Mouse (Mus musculus) liver, embryonic 14.5 days (tissue): ENCODE measurements around the gene Phc2.

Experiments
- CTCF ChIP-seq: IDR thresholded peaks from 2 replicates; pipeline ENCODE4 v1.5.1; 2016; ENCODE audit warnings: antibody characterized with exemption, low read depth, control low read depth
- EP300 ChIP-seq: IDR thresholded peaks from 2 replicates; pipeline ENCODE4 v1.6.1; 2016; ENCODE audit warnings: antibody characterized with exemption, low read depth

DNA sequence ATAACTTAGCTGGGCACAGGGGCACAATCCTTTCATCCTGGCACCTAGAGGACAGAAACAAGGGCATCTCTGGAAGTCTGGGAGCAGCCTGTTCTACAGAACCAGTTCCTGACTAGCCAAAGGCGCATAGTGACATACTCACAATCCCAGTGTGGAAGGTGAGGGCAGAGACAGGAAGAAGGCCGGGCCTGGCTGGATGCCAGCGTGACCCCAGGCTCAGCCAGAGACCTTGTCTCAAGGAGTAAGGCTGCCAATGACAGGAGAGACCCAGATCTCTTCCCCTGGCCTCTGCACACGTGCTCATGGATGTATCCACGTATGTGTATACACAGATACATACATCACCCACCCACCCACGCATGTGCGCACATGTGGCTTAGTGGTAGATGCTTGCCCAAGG, 127.5 kb downstream of the Phc2 start:
- TF ChIP-seq CTCF (no peak), EP300 (no peak)
